Mouse (Mus musculus) T-helper 1 cell (primary cell): ENCODE data around the gene Armt1.

ENCODE experiments used
- in situ Hi-C: fragments of 300-600 bp; cut with MboI, MseI; formaldehyde crosslinking; loops from one replicate; pipeline ENCODE4 v1.15.1; 2025; ENCODE audit warnings: high pct_unique_total_duplicates

Gene Armt1

GRCm38 (mm10) chr10:4432123-4432931 is at the start of gene Armt1, which contains the start of gene Rmnd1:
Gene Armt1, plus strand, starts transcription at chr10:4432467.
Gene Rmnd1, minus strand, starts transcription at chr10:4432388.
- in situ Hi-C loops = loop anchor here (25.0 kb wide), 1 partner anchor 1380 kb away; the partner anchor contains the start of genes Fbxo5 and Mtrf1l

GRCm38 (mm10) chr10:4384244-4384643 is 48.0 kb upstream of the Armt1 start:
- in situ Hi-C loops = no loop called here

DNA sequence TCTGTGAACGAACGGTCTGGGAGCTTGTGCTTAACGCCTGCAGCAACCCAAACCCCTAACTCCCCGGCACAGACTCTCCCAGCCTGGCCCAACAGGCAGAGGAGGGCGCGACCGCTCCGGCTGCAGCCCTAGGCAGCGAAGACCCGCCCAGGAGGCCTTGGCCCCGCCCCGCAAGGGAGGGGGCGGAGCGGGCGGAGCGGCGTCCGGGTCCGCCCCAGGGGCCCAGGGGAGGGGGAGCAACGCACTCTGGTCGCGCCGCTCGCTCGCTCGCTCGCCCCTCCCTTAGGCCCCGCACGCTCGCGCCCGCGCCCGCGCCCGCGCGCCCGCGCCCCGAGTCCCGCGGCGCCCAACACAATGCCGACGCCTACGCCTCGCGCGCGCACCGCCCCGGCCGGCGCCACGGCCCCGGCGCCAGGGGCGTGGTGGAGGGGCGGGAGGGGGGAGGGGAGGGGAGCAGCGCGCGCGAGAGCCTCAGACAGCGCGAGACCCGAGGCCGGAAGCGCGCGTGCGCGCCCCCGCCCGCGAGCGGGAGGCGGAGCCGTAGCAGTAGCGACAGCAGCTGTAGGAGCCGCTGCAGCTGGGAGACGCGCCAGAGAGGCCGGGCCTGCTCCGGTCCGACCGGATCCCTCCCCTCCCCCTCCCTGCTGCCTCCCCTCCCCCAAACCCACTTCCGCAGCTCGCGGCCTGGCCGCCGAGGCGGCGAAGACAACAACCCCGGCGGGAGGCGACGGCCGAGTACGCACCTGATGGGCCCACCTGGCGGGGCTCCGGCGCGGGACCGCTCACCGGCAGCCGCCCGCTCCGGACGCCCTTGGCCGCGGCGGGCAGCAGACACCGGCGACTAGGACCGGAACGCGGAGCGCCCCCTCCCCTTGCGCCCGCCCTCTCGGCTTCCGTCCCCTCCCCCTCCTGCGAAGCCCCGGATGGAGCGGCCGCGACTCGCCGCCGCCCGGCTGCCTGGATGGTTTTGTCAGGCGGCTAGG is 45.4 kb upstream of the Armt1 start:
- in situ Hi-C loops = no loop called here

DNA sequence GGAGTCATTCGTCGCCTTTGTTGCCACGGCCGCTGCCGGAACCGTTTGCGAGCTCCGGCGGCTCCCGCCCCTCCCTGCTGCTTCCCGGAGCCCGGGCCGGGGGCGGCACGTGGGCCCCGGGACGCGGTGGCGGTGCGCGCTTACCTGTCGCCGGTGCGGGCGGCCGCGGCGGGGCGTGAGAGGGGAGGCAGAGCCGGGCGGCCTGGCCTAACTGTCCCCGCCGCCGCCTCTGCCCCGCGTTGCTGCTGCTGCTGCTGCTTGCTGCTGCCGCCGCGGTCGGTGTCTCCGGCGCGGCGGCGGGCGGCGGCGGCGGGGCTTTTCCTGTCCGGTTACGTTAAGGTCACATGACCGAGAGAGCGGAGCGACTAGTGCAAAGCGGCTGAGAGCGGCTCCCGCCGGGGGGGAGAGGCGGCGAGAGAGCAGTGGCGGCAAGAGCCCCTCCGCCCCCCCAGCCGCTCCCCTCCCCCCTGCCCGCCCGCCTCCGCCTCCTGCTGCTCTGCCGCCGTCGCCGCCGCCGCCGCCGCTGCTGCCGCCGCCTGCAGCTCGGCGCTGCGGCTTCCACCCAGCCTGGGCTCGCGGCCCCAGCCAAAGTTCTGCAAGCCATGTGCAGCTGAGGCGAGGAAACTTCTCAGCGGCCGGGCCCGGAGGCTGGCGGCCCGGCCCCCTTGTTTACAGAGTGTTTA is 44.4 kb upstream of the Armt1 start, which contains the start of gene Zbtb2:
Zbtb2 (minus strand) TSS at position 408 of the 683 bp plus-strand sequence.
- in situ Hi-C loops = no loop called here

DNA sequence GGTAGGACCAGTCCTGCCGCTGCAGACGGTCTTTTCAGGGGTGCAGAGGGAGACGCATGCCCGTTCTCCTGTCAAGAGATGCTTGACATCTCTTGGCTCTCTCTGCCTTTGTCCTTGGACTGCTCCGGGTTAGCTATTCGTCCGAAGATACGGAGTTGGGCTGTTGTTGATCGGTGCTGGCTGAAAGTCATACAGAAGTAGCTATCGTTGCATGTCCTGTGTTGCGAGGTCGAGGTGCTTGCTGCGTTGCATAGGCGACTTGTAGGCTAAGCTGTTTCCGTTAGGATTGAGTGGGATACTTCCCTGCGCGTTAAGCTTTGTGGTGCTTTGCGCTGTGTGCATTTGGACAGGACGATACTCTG is 43.9 kb upstream of the Armt1 start:
- in situ Hi-C loops = no loop called here

- in situ Hi-C loops = no loop called here
These were observed 43.2 kb upstream of the Armt1 start for GRCm38 (mm10) chr10:4389036-4389435.

DNA sequence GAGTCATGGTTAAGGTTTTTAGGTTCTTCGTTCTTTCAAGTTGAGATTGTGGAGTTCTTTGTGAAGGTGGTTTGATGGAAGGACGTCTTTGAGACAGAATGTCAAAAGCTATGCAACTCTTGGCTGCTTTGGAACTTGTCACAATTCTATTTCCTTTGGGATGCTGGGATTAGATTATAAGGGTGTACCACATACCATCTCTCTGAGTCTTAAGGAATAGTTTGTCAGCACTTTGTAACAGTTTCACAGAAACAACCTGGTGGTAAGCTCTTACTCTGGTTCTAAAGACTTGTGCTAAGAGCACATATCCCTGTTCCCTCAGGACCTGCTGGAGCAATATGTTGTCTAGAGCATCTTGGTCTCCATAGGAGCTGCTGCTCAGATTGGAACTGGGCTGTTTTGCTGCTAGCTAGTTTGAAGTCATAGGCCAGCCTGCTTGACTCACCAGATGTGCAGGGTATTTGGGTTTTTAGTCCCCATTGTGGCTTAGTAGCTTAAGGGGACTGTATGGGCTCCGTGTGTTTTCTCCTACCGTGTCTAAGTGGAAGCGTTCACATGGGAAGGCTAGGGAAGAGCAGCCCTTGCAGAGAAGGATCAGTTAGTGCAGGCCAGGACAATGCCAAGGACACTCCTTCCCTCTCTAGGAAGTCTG is 42.7 kb upstream of the Armt1 start:
- in situ Hi-C loops = no loop called here

- in situ Hi-C loops = no loop called here
These were observed 41.7 kb upstream of the Armt1 start for GRCm38 (mm10) chr10:4390550-4390949.

DNA sequence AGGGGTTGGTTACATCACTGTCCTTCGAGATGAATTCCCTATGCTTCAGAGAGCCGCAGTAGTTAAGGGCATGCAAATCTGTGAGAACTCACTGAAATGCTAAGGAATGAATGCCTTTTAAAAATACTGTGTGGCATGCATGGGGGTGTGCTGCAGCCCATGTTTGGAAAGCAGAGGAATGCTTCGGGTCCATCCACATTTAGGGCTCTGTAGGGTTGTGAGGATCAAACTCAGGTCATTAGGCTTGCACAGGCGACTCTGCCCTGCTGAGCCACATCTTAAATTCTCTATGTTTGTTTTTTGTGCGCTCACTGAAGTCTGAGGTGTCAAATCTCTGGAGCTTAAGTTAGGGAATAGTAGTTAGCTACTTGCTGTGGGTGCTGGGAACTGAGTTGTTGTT is 41.2 kb upstream of the Armt1 start:
- in situ Hi-C loops = no loop called here

DNA sequence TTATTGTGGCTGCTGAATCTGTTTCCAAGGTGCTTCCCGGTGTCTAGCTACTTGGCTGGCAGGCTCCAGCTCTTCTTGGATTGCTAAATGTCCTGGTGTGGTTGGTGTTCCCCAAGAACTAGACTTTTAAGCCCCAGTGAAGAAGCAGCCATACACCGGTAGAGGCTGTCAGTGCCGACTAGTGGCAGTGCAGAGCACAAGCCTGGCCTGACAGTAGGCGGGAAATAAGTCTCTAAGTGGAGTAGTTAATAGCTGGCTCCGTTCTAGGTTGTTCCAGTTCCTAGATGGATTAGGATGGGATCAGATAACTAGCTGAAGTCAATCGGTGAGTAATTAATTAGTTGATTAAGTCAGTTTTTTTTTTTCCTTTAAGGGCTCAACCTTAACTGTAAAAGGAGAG is 40.4 kb upstream of the Armt1 start:
- in situ Hi-C loops = no loop called here

DNA sequence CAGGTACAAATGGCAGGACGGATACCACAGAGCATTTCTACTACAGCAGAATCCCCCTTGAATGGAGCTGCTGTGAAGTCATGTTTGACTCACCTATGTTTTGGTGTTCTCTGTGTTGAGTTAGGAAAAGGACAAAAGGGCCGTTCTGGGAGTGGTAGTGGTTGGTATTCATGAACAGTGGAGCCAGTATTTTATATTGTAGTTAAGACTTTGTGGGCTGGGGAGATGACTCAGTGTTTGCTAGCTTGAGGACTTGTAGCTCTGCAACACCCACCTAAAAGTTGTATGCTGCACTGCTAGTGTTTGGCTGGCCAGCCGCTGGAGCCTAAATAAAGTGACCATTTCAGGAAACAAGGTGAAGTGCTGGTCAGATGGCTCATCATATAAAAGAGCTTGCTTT is 36.9 kb upstream of the Armt1 start:
- in situ Hi-C loops = no loop called here

DNA sequence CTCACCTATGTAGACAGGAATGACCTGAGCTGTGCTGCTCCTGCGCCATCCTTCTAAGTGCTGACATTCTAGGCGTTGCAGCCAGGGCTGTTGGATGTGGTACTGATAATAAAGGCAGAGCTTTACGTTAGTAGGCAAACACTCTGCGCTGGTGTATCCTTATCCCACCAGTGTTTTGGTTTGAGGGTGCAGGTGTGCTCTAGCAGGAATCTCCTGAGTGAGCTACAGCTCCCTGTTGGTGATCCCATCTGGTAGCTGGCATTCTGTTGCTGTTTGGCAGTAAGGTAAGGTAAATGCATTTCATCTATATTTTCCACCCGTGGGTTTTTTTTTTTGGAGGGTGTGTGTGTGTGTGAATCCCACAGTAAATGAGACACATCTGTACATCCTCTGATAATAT is 34.2 kb upstream of the Armt1 start:
- in situ Hi-C loops = no loop called here

DNA sequence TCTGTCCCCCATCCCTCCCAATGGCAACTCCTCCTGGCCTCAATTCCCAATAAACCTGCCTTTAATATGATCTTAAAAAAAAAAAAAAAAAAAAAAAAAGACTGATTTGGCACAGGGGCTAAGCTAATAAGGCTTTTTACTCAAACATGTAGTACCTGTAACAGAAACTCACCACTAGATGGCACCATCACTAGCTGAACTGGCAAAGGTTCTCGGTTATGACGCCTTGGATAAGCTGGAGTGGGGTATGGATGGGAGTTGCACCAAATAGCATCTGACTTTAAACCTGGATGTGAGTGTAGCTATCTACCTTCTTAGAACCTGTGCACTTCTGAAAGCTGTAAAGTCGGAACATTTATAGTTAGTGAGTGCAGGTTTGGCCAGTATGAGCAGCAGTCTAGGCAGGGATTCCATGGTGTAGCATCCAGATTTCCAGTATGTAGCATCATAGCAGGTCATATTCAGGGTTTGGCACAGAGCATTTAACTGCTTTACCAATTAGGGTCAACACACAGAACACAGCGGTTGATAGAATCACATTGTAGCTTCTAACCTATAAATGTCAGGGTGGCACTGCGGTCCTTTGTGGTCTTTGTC is 27.3 kb upstream of the Armt1 start:
- in situ Hi-C loops = no loop called here

DNA sequence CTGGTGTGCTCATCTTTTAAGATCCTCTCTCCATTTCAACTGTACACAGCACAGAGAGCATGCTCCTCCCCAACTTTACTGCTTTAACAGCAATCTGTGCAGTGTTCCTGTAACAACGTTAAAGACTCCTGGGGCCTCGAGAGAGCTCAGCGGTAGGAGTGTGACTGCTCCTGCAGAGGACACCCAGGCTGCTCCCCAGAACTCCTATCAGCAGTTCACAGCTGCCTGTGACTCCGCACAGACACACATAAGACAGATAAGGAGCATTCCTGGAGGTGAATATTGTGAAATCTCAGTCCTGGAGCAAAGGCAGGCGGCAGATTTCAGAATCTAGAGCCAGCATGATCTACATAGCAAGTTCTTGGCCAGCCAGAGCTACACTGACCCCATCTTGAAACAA is 26.8 kb upstream of the Armt1 start:
- in situ Hi-C loops = no loop called here

GRCm38 (mm10) chr10:4407191-4407590 is 25.1 kb upstream of the Armt1 start:
- in situ Hi-C loops = no loop called here

DNA sequence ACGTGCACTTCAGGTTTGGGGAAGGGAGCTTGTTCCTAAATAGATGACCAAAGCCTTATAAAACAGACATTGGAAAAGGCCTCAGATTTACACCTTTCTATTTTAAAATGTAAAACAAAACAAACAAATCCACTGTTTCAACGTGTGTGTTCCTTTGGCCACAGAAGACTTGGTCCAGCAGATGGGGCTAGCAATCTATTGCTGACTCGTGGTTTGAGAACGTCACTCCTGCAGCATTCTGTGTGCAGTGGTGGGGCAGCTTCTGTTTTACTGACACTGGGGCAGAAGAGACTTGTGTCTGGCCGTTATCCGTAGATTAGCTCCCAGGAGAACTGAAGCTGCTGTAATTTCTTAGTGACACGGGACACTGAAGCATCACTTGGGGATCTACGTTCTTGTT is 7.0 kb upstream of the Armt1 start:
- in situ Hi-C loops = loop anchor here (25.0 kb wide), 1 partner anchor 1387 kb away; the partner anchor contains the start of genes Fbxo5 and Mtrf1l

- in situ Hi-C loops = loop anchor here (25.0 kb wide), 1 partner anchor 1382 kb away; the partner anchor contains the start of genes Fbxo5 and Mtrf1l
These were observed 1.9 kb upstream of the Armt1 start for GRCm38 (mm10) chr10:4430399-4430798.

DNA sequence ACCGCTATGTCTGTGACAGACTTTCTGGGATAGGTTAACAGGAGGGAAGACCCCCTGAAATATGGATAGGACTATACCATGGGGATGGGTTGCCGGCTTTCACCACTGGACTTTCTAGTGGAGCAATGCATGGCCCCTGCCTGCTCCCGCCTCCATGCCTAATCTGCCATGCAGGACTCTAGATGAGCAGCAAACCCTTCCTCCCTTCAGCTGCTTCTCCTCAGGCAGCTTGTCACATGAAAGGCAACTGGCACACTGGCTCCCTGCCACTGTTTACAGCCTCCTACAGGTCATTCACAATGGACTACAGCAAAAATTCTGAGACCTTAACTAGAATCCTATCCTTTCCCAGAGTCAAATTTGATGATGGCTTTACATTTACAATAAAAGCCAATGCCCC is 1.4 kb upstream of the Armt1 start:
- in situ Hi-C loops = loop anchor here (25.0 kb wide), 1 partner anchor 1381 kb away; the partner anchor contains the start of genes Fbxo5 and Mtrf1l

DNA sequence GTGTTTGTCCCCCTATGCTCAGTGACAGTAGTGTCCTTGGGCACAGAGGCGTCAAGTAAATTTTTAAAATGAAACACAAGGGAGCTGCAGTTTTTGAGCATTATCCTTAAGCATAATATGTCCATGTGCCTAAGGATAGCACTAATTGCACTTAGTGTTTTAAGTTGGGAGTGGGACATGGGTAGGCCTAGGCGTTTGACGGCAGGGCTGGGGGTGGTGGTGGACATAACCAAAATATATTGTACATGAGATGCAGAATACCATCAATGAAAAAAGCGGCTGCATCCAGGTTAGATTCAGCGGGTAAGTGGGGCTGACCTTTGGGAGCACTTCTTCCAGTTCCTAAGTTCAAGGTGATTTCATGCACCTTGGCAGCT is 533 bp upstream of the Armt1 start:
- in situ Hi-C loops = loop anchor here (25.0 kb wide), 1 partner anchor 1381 kb away; the partner anchor contains the start of genes Fbxo5 and Mtrf1l

DNA sequence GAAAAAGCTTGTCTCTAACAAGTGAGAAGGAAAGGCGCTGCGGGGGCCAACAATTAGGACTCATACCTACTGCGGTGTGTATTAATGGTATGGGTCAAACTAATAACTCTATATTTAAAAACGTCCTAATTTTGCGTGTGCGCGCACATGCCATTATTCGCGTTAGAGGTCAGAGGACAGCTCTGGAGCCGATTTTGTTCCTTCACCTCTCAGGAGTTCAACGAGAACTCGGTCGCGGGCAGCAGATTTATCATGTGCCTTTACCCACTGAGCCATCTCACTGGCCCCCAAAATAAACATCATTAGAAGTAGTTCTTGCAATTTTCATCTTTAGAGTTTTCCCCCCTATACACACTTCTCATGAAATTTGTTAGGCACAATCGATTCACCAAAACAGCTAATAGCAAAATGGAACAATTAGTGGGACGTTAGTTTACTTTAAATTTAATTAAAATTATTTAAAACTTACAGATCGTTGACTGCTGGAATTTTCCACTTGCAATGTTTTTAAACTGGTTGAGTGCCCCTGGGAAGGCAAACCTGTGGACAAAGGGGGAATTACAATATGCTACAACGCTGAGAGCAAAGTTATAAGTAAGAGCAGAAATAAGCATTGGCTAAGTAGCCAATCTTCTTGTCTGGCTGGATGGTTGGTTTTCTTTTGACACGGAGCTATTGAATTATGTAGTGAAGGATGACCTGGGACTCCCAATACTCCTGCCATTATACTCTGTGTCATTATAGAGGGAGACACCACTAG is 909 bp downstream of the Armt1 start:
- in situ Hi-C loops = loop anchor here (25.0 kb wide), 1 partner anchor 1379 kb away; the partner anchor contains the start of genes Fbxo5 and Mtrf1l
